Mouse (Mus musculus) cortical plate, adult 2 months (tissue): ENCODE data around the gene Fabp7.

Experiments
- CTCF ChIP-seq: fragments of 200-500 bp; IDR thresholded peaks from 2 replicates; pipeline ENCODE4 v1.5.1; 2011; ENCODE audit warnings: mild to moderate bottlenecking, control low read depth, low read length; ENCODE audit not compliant: insufficient read depth; ENCODE audit errors: extremely low read depth
- POLR2A ChIP-seq: fragments of 200-500 bp; IDR thresholded peaks from 2 replicates; pipeline ENCODE4 v1.6.1; 2011; ENCODE audit warnings: mild to moderate bottlenecking, low read length, control low read depth; ENCODE audit not compliant: insufficient read depth; ENCODE audit errors: extremely low read depth

DNA sequence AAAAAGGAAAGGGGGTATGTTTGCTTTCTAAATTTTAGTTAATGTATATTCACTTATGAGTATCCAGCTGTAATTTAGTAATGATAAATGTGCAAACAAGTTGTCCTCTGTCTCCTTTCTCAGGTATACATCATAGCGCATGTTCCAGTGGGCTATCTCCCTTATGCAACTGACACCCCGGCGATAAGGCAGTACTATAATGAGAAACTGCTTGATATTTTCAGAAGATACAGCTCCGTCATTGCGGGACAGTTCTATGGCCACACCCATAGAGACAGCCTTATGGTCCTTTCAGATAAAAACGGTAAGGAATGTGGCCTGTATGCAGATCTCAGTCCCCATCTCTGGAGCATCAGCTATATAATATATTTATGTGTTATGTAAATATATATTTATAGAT lies 23.1 kb downstream of the Fabp7 start:
- TF ChIP-seq CTCF, result no peak
- no peak for TF ChIP-seq POLR2A
